Comparison of ENCODE assay signal across 8 mouse cellular contexts in the genomic region with DNA sequence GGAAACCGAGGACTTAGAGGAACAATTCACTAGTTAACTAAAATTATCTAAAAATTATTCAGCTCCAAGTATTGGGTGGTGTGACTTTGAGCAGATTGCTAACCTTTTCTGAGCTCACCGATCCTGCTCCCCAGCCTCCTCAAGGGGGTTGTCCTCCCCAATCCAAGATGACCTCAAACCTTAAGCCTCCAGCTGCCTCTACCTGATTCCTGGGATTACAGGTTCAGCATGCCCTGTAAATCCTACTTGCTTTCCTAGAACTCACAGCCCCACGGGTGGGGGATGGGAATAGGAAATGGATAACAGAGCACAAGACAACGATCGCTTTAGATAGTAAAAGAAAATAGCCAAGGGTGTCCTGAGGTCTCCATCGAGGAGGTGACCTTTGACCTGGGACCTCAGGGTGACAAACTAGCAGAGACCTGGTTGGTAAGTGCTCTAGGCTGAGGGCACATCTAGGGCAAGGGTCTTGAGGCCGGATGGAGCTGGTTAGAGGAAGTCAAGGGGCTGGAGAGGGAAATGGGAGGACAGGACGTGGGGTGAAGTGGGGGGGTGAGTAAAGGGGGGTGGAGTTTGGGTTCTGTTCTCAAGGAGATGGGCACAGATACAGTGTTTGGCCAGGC. TPM values are rescaled to one million over a fixed set of nuclear protein-coding genes. Genes with fewer than 3 reads are reported as not detected.
DNase-seq lines count a peak whose midpoint lies in the region; ATAC-seq and TF ChIP-seq lines count a peak whose summit lies in the region.

No protein-coding gene starts in this region.

- no peaks in the 10 kb centered on the region for H3K79me2 ChIP-seq in heart, adult 2 months (replicated peaks; ENCODE audit: control insufficient read depth, insufficient read depth, low read length)

- no peak for TF ChIP-seq POLR2A in heart, adult 2 months (IDR thresholded peaks at IDR 0.05; ENCODE audit: insufficient read depth, low read depth, low read length)

- peak overlapping the region; percentile 34 for H3K9ac ChIP-seq in heart, adult 2 months (ENCODE audit: low read depth, low read length)
- H3K9ac ChIP-seq in liver, postnatal 0 days (replicated peaks): no peak overlapping the region

- H3K27ac ChIP-seq in heart, adult 2 months: peak overlapping the region; percentile 93
- peak overlapping the region; percentile 86 for H3K27ac ChIP-seq in embryonic facial prominence, embryonic 10.5 days (replicated peaks)
- H3K27ac ChIP-seq in liver, postnatal 0 days (ENCODE audit: low read depth): peak overlapping the region; percentile 44

- peaks cover 25% of the 10 kb centered on the region for H3K4me1 ChIP-seq in heart, adult 2 months (ENCODE audit: control insufficient read depth, insufficient read depth, low read length)
- H3K4me1 ChIP-seq in embryonic facial prominence, embryonic 10.5 days: peaks cover 97% of the 10 kb centered on the region
- H3K4me1 ChIP-seq in liver, postnatal 0 days (ENCODE audit: insufficient read depth): peaks cover 31% of the 10 kb centered on the region

- peak; percentile 30 for ATAC-seq in liver, postnatal 0 days

- no peaks in the 10 kb centered on the region for H3K9me3 ChIP-seq in embryonic facial prominence, embryonic 10.5 days
- no peaks in the 10 kb centered on the region for H3K9me3 ChIP-seq in liver, postnatal 0 days (ENCODE audit: low read length)

- H3K4me3 ChIP-seq in heart, adult 2 months: no peak overlapping the region
- H3K4me3 ChIP-seq in embryonic facial prominence, embryonic 10.5 days: peak overlapping the region; percentile 34
- no peak overlapping the region for H3K4me3 ChIP-seq in liver, postnatal 0 days (ENCODE audit: low read depth, low read length)

- WGBS in heart, adult 2 months: 31% methylated on average over 8 of the region's 8 CpGs
- 27% methylated on average over 8 of the region's 8 CpGs for WGBS in embryonic facial prominence, embryonic 10.5 days
- 25% methylated on average over 8 of the region's 8 CpGs for WGBS in liver, postnatal 0 days (ENCODE audit: insufficient replicate concordance)

- no peak overlapping the region for H3K4me2 ChIP-seq in liver, postnatal 0 days (ENCODE audit: low read depth, low read length)

- intact Hi-C loops in heart, adult 2 months (cut with DNase I): no loop called here
- intact Hi-C loops in heart, postnatal 25 days (cut with DNase I): no loop called here

- no peaks in the 10 kb centered on the region for H3K36me3 ChIP-seq in heart, adult 2 months (ENCODE audit: control insufficient read depth, insufficient read depth, low read length)
- H3K36me3 ChIP-seq in embryonic facial prominence, embryonic 10.5 days (replicated peaks): no peaks in the 10 kb centered on the region
- no peaks in the 10 kb centered on the region for H3K36me3 ChIP-seq in liver, postnatal 0 days (replicated peaks; ENCODE audit: insufficient read depth, low read length)

- TF ChIP-seq EP300 in heart, adult 2 months (IDR thresholded peaks at IDR 0.05; ENCODE audit: insufficient read depth, low read depth, low read length): peak; percentile 19; the same call in 1 of the 2 replicates
- 0 out of 2 replicates have a peak, but pooled peaks have one; percentile 29 for TF ChIP-seq EP300 in liver, postnatal 0 days (IDR thresholded peaks at IDR 0.05; ENCODE audit: low read depth)

- peak in 1 of 2 experiments; percentile 32 for DNase-seq in heart, adult 2 months
- no peak for DNase-seq in heart, postnatal 25 days (ENCODE audit: low spot score)
- DNase-seq in embryonic facial prominence, embryonic 10.5 days (ENCODE audit: low spot score): no peak
- peak; percentile 58 for DNase-seq in kidney, adult 18-20 months
- no peak for DNase-seq in liver, postnatal 0 days
- DNase-seq in layer of hippocampus, adult 9-11 months: no peak
- no peak for DNase-seq in urinary bladder, adult 18-20 months (ENCODE audit: low spot score in 2 of 2)
- no peak for DNase-seq in adrenal gland, adult 8-10 months

- H3K27me3 ChIP-seq in heart, adult 2 months (ENCODE audit: control insufficient read depth, insufficient read depth, low read length): no peaks in the 10 kb centered on the region
- H3K27me3 ChIP-seq in embryonic facial prominence, embryonic 10.5 days (replicated peaks; ENCODE audit: low read depth, poor library complexity, severe bottlenecking): 0 out of 2 replicates have a peak, but pooled peaks cover 12% of the 10 kb centered on the region
- peaks cover under 1% of the 10 kb centered on the region for H3K27me3 ChIP-seq in liver, postnatal 0 days (ENCODE audit: insufficient read depth, low read length)

- no peak for TF ChIP-seq CTCF in heart, adult 2 months (IDR thresholded peaks at IDR 0.05)
- TF ChIP-seq CTCF in liver, postnatal 0 days (IDR thresholded peaks at IDR 0.05; ENCODE audit: low read depth): no peak

RNA-seq across cellular contexts. Expression of gene Id1, which starts 6.9 kb away (rescaled TPM):
- 10 to 100 TPM; 56.5 to 59.8 TPM for total RNA-seq in heart, adult 2 months (2021)
- 74.7 and 113 TPM in 2 replicates for polyA plus RNA-seq in heart, adult 2 months (2012; rRNA removed)
- 10 to 100 TPM; 37.8 to 57.0 TPM for total RNA-seq in heart, postnatal 25 days (2021)
- 161 and 182 TPM in 2 replicates for polyA plus RNA-seq in embryonic facial prominence, embryonic 10.5 days (2016; fragmentation: Nextera tagmentation; extraction: Ambion mirVana)
- polyA plus RNA-seq in liver, postnatal 0 days (2015; fragmentation: Nextera tagmentation; extraction: Ambion mirVana): 39.7 and 40.4 TPM in 2 replicates
- 10 to 100 TPM; 38.9 to 74.3 (median 55.1) TPM for total RNA-seq in adrenal gland, adult 8-10 months (2022)

RNA-seq across cellular contexts. Expression of gene Cox4i2, which starts 24.8 kb away (rescaled TPM):
- 10 to 100 TPM; 12.1 to 18.0 TPM for total RNA-seq in heart, adult 2 months (2021)
- 12.0 and 13.2 TPM in 2 replicates for polyA plus RNA-seq in heart, adult 2 months (2012; rRNA removed)
- 10 to 100 TPM; 12.2 to 16.8 TPM for total RNA-seq in heart, postnatal 25 days (2021)
- polyA plus RNA-seq in embryonic facial prominence, embryonic 10.5 days (2016; fragmentation: Nextera tagmentation; extraction: Ambion mirVana): 9.9 and 10.1 TPM in 2 replicates
- 0.56 and 1.0 TPM in 2 replicates for polyA plus RNA-seq in liver, postnatal 0 days (2015; fragmentation: Nextera tagmentation; extraction: Ambion mirVana)
- 1 to 10 TPM; 1.3 to 4.4 (median 2.7) TPM for total RNA-seq in adrenal gland, adult 8-10 months (2022)

RNA-seq across cellular contexts. Expression of gene Mcts2, which starts 42.3 kb away (rescaled TPM):
- total RNA-seq in heart, adult 2 months (2021): 10 to 100 TPM; 14.8 to 18.2 TPM
- 8.6 and 12.1 TPM in 2 replicates for polyA plus RNA-seq in heart, adult 2 months (2012; rRNA removed)
- total RNA-seq in heart, postnatal 25 days (2021): 10 to 100 TPM; 17.7 to 18.5 TPM
- 37.6 and 40.2 TPM in 2 replicates for polyA plus RNA-seq in embryonic facial prominence, embryonic 10.5 days (2016; fragmentation: Nextera tagmentation; extraction: Ambion mirVana)
- 12.8 TPM in 2 replicates for polyA plus RNA-seq in liver, postnatal 0 days (2015; fragmentation: Nextera tagmentation; extraction: Ambion mirVana)
- total RNA-seq in adrenal gland, adult 8-10 months (2022): 10 to 100 TPM; 28.1 to 32.3 (median 29.7) TPM

RNA-seq across cellular contexts. Expression of gene H13, which starts 59.9 kb away (rescaled TPM):
- 10 to 100 TPM; 33.9 to 37.6 TPM for total RNA-seq in heart, adult 2 months (2021)
- polyA plus RNA-seq in heart, adult 2 months (2012; rRNA removed): 42.9 and 43.5 TPM in 2 replicates
- 10 to 100 TPM; 35.1 to 38.5 TPM for total RNA-seq in heart, postnatal 25 days (2021)
- 102 and 110 TPM in 2 replicates for polyA plus RNA-seq in embryonic facial prominence, embryonic 10.5 days (2016; fragmentation: Nextera tagmentation; extraction: Ambion mirVana)
- polyA plus RNA-seq in liver, postnatal 0 days (2015; fragmentation: Nextera tagmentation; extraction: Ambion mirVana): 61.0 and 63.8 TPM in 2 replicates
- total RNA-seq in adrenal gland, adult 8-10 months (2022): 100 to 1,000 TPM; 162 to 222 (median 201) TPM
